Mouse (Mus musculus): Measurements from ENCODE around the gene Pth1r.

Pth1r gene

GRCm38 (mm10) chr9:110711532-110711931 lies 35.4 kb downstream of the Pth1r start:
- TF ChIP-seq GATA4 (IDR thresholded peaks at IDR 0.05; ENCODE audit: insufficient replicate concordance, low read length) = no peak

- TF ChIP-seq GATA4 (IDR thresholded peaks at IDR 0.05; ENCODE audit: insufficient replicate concordance, low read length) = no peak
Measured at GRCm38 (mm10) chr9:110709640-110710258, 37.2 kb downstream of the Pth1r start.

GRCm38 (mm10) chr9:110706784-110707183 lies 40.2 kb downstream of the Pth1r start:
- no peak for TF ChIP-seq GATA4 (IDR thresholded peaks at IDR 0.05; ENCODE audit: insufficient replicate concordance, low read length)

- TF ChIP-seq GATA4 (IDR thresholded peaks at IDR 0.05; ENCODE audit: insufficient replicate concordance, low read length) = no peak
Measured at GRCm38 (mm10) chr9:110703951-110704350, 43.0 kb downstream of the Pth1r start.

- peak; percentile 80; the same call in 1 of the 2 replicates for TF ChIP-seq GATA4 (IDR thresholded peaks at IDR 0.05; ENCODE audit: insufficient replicate concordance, low read length)
Measured at GRCm38 (mm10) chr9:110702848-110703247, 44.1 kb downstream of the Pth1r start.

- no peak for TF ChIP-seq GATA4 (IDR thresholded peaks at IDR 0.05; ENCODE audit: insufficient replicate concordance, low read length)
Measured at GRCm38 (mm10) chr9:110701114-110702032, 45.6 kb downstream of the Pth1r start.

GRCm38 (mm10) chr9:110699574-110699973 lies 47.4 kb downstream of the Pth1r start:
- TF ChIP-seq GATA4 (IDR thresholded peaks at IDR 0.05; ENCODE audit: insufficient replicate concordance, low read length) = no peak

- no peak for TF ChIP-seq GATA4 (IDR thresholded peaks at IDR 0.05; ENCODE audit: insufficient replicate concordance, low read length)
Measured at GRCm38 (mm10) chr9:110697465-110697864, 49.5 kb downstream of the Pth1r start.

GRCm38 (mm10) chr9:110696427-110696826 lies 50.5 kb downstream of the Pth1r start:
- TF ChIP-seq GATA4 (IDR thresholded peaks at IDR 0.05; ENCODE audit: insufficient replicate concordance, low read length) = no peak

- no peak for TF ChIP-seq GATA4 (IDR thresholded peaks at IDR 0.05; ENCODE audit: insufficient replicate concordance, low read length)
Measured at GRCm38 (mm10) chr9:110695165-110695755, 51.7 kb downstream of the Pth1r start.

- TF ChIP-seq GATA4 (IDR thresholded peaks at IDR 0.05; ENCODE audit: insufficient replicate concordance, low read length) = no peak
Measured at GRCm38 (mm10) chr9:110689261-110689779, 57.6 kb downstream of the Pth1r start.

GRCm38 (mm10) chr9:110687846-110688245 lies 59.1 kb downstream of the Pth1r start:
- no peak for TF ChIP-seq GATA4 (IDR thresholded peaks at IDR 0.05; ENCODE audit: insufficient replicate concordance, low read length)

GRCm38 (mm10) chr9:110687061-110687460 lies 59.9 kb downstream of the Pth1r start:
- no peak for TF ChIP-seq GATA4 (IDR thresholded peaks at IDR 0.05; ENCODE audit: insufficient replicate concordance, low read length)

GRCm38 (mm10) chr9:110686472-110686871 lies 60.5 kb downstream of the Pth1r start:
- TF ChIP-seq GATA4 (IDR thresholded peaks at IDR 0.05; ENCODE audit: insufficient replicate concordance, low read length) = no peak

GRCm38 (mm10) chr9:110685591-110685990 lies 61.4 kb downstream of the Pth1r start:
- no peak for TF ChIP-seq GATA4 (IDR thresholded peaks at IDR 0.05; ENCODE audit: insufficient replicate concordance, low read length)

GRCm38 (mm10) chr9:110685187-110685586 lies 61.8 kb downstream of the Pth1r start:
- TF ChIP-seq GATA4 (IDR thresholded peaks at IDR 0.05; ENCODE audit: insufficient replicate concordance, low read length) = no peak
